Comparison of ENCODE assay signal across 10 mouse cellular contexts in the genomic region with DNA sequence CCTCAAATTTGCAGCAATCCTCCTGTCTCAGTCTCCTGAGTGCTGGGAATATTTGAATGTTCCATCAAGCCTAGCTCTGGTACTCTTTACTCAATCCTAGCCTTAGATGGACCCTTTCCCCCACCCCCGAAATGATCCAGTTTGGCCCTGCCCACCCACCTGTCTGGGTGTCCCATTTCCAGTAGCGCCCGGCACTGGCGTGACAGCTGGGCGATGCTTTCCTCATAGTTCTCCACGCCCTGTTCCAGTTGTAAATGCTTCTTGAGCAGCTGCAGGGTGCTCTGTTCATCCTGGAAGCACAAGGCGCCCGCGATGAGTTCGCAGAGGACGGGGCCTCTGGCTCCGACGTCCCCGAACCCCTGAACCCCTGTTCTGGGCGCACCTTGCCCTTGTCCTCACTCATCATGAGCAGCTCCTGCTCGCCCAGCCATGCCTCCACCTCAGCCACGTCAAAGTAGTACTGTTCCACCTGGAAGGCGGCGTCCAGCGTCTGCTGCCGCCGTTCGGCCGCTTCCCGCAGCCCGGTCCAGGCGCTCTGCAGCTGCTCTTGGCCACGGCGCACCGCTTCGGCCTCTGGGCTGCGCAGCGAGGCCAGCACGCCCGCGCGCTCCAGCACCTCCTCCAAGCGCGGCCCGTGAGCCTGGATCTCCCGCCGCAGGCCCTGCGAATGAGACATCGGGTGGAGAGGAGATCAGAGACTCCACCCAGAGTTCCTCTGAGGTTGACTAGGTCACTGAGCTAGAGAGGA. TPM values are rescaled to one million over a fixed set of nuclear protein-coding genes. Genes with fewer than 3 reads are reported as not detected.
DNase-seq lines count a peak whose midpoint lies in the region; ATAC-seq and TF ChIP-seq lines count a peak whose summit lies in the region.
"Had no signal": no experiment of that assay in that cellular context is flagged by ENCODE, and none has a peak within 500 bp of the region (broad histone marks: within the 10 kb centered on the region; RNA-seq: fewer than 3 reads in every experiment).

No protein-coding gene starts in this region.

- H3K4me3 ChIP-seq in forebrain, embryonic 10.5 days = peak overlapping the region; percentile 34
- H3K4me3 ChIP-seq in forebrain, embryonic 16.5 days (replicated peaks; ENCODE audit: low read length) = no peak overlapping the region
- H3K4me3 ChIP-seq in liver, embryonic 11.5 days (ENCODE audit: low read depth, low read length) = no peak overlapping the region
- H3K4me3 ChIP-seq in liver, postnatal 0 days (ENCODE audit: low read depth, low read length) = no peak overlapping the region
- 0 out of 2 replicates have a peak overlapping the region, but pooled peaks have one; percentile 7 for H3K4me3 ChIP-seq in heart, postnatal 0 days (ENCODE audit: low read depth, low read length)

- no peak for DNase-seq in forebrain, embryonic 10.5 days (ENCODE audit: extremely low spot score, low spot score)
- no peak for DNase-seq in liver, embryonic 11.5 days (ENCODE audit: low spot score)
- no peak for DNase-seq in liver, postnatal 0 days
- DNase-seq in heart, postnatal 0 days (ENCODE audit: low spot score) = no peak
- peak; percentile 35 for DNase-seq in retina, embryonic 14.5 days (ENCODE audit: low spot score)
- no peak for DNase-seq in left cerebral cortex, adult 8-10 months (ENCODE audit: low spot score in 2 of 2)
- DNase-seq in thymus, postnatal 4 days = no peak
- DNase-seq: kidney, adult 2 months; right cerebral cortex, adult 18-20 months had no signal

- H3K36me3 ChIP-seq in forebrain, embryonic 10.5 days (replicated peaks) = no peaks in the 10 kb centered on the region
- H3K36me3 ChIP-seq in forebrain, embryonic 16.5 days (ENCODE audit: control insufficient read depth, insufficient read depth) = peaks cover 6% of the 10 kb centered on the region; the same call in 1 of the 2 replicates
- H3K36me3 ChIP-seq in liver, embryonic 11.5 days (ENCODE audit: control insufficient read depth, insufficient read depth, low read length) = no peaks in the 10 kb centered on the region
- H3K36me3 ChIP-seq in liver, postnatal 0 days (replicated peaks; ENCODE audit: insufficient read depth, low read length) = no peaks in the 10 kb centered on the region
- H3K36me3 ChIP-seq in heart, postnatal 0 days (replicated peaks; ENCODE audit: control insufficient read depth, insufficient read depth, low read length) = no peaks in the 10 kb centered on the region

- H3K4me2 ChIP-seq in forebrain, embryonic 16.5 days (ENCODE audit: low read length) = no peak overlapping the region
- peak overlapping the region; percentile 1; the same call in 1 of the 2 replicates for H3K4me2 ChIP-seq in liver, embryonic 11.5 days
- no peak overlapping the region for H3K4me2 ChIP-seq in liver, postnatal 0 days (ENCODE audit: low read depth, low read length)
- H3K4me2 ChIP-seq in heart, postnatal 0 days (ENCODE audit: low read depth, low read length) = peak overlapping the region; percentile 22; the same call in 1 of the 2 replicates

- H3K27ac ChIP-seq in forebrain, embryonic 10.5 days = no peak overlapping the region
- no peak overlapping the region for H3K27ac ChIP-seq in forebrain, embryonic 16.5 days (ENCODE audit: low read length)
- no peak overlapping the region for H3K27ac ChIP-seq in liver, embryonic 11.5 days (ENCODE audit: low read depth, low read length)
- H3K27ac ChIP-seq in liver, postnatal 0 days (ENCODE audit: low read depth) = no peak overlapping the region
- H3K27ac ChIP-seq in heart, postnatal 0 days (ENCODE audit: low read depth) = no peak overlapping the region

- no peak for TF ChIP-seq CTCF in liver, postnatal 0 days (IDR thresholded peaks at IDR 0.05; ENCODE audit: low read depth)
- no peak for TF ChIP-seq CTCF in heart, postnatal 0 days (IDR thresholded peaks at IDR 0.05; ENCODE audit: low read depth)

- H3K9me3 ChIP-seq in forebrain, embryonic 10.5 days = peaks cover 14% of the 10 kb centered on the region
- peaks cover 10% of the 10 kb centered on the region; the same call in 1 of the 2 replicates for H3K9me3 ChIP-seq in forebrain, embryonic 16.5 days (ENCODE audit: control insufficient read depth, low read length)
- H3K9me3 ChIP-seq in liver, embryonic 11.5 days (ENCODE audit: control insufficient read depth, low read length) = peaks cover 5% of the 10 kb centered on the region; the same call in 1 of the 2 replicates
- no peaks in the 10 kb centered on the region for H3K9me3 ChIP-seq in liver, postnatal 0 days (ENCODE audit: low read length)
- H3K9me3 ChIP-seq in heart, postnatal 0 days (replicated peaks; ENCODE audit: control insufficient read depth, low read length) = 0 out of 2 replicates have a peak, but pooled peaks cover 9% of the 10 kb centered on the region

- 6% methylated on average over 44 of the region's 44 CpGs for WGBS in forebrain, embryonic 10.5 days
- WGBS in forebrain, embryonic 16.5 days = 8% methylated on average over 44 of the region's 44 CpGs
- WGBS in liver, embryonic 11.5 days = 7% methylated on average over 44 of the region's 44 CpGs
- WGBS in liver, postnatal 0 days (ENCODE audit: insufficient replicate concordance) = 7% methylated on average over 44 of the region's 44 CpGs
- WGBS in heart, postnatal 0 days = 5% methylated on average over 44 of the region's 44 CpGs

- no peak for TF ChIP-seq EP300 in liver, postnatal 0 days (IDR thresholded peaks at IDR 0.05; ENCODE audit: low read depth)
- TF ChIP-seq EP300 in heart, postnatal 0 days (IDR thresholded peaks at IDR 0.05; ENCODE audit: low read depth) = no peak

- H3K9ac ChIP-seq in forebrain, embryonic 16.5 days (replicated peaks; ENCODE audit: low read depth, low read length) = no peak overlapping the region
- H3K9ac ChIP-seq in liver, embryonic 11.5 days (ENCODE audit: low read depth, low read length) = no peak overlapping the region
- H3K9ac ChIP-seq in liver, postnatal 0 days (replicated peaks) = no peak overlapping the region
- no peak overlapping the region for H3K9ac ChIP-seq in heart, postnatal 0 days (replicated peaks; ENCODE audit: low read depth, low read length)

- no peak for ATAC-seq in forebrain, embryonic 16.5 days
- ATAC-seq in liver, embryonic 11.5 days (replicated peaks; ENCODE audit: low FRiP score) = no peak
- no peak for ATAC-seq in liver, postnatal 0 days
- no peak for ATAC-seq in heart, postnatal 0 days (ENCODE audit: insufficient read depth, low read depth)

- H3K27me3 ChIP-seq in forebrain, embryonic 10.5 days (ENCODE audit: poor library complexity, severe bottlenecking) = peaks cover 100% of the 10 kb centered on the region
- peaks cover 95% of the 10 kb centered on the region for H3K27me3 ChIP-seq in forebrain, embryonic 16.5 days (replicated peaks; ENCODE audit: control insufficient read depth, insufficient read depth, low read length)
- H3K27me3 ChIP-seq in liver, embryonic 11.5 days (replicated peaks; ENCODE audit: control insufficient read depth, insufficient read depth, low read length) = peaks cover 97% of the 10 kb centered on the region
- peaks cover 83% of the 10 kb centered on the region for H3K27me3 ChIP-seq in liver, postnatal 0 days (ENCODE audit: insufficient read depth, low read length)
- peaks cover 97% of the 10 kb centered on the region for H3K27me3 ChIP-seq in heart, postnatal 0 days (ENCODE audit: control insufficient read depth, insufficient read depth, low read length)

- peaks cover 22% of the 10 kb centered on the region for H3K4me1 ChIP-seq in forebrain, embryonic 10.5 days
- peaks cover 9% of the 10 kb centered on the region; the same call in 1 of the 2 replicates for H3K4me1 ChIP-seq in forebrain, embryonic 16.5 days (replicated peaks; ENCODE audit: control insufficient read depth, insufficient read depth, low read length)
- no peaks in the 10 kb centered on the region; the same call in 1 of the 2 replicates for H3K4me1 ChIP-seq in liver, embryonic 11.5 days (replicated peaks; ENCODE audit: control insufficient read depth, insufficient read depth, low read length)
- H3K4me1 ChIP-seq in liver, postnatal 0 days (ENCODE audit: insufficient read depth) = 0 out of 2 replicates have a peak, but pooled peaks cover 2% of the 10 kb centered on the region
- no peaks in the 10 kb centered on the region for H3K4me1 ChIP-seq in heart, postnatal 0 days (ENCODE audit: control insufficient read depth, insufficient read depth)

RNA-seq across cellular contexts. Expression of gene Gm20479, which starts 14.7 kb away (rescaled TPM):
- 1.4 TPM in 1 of 2 replicates, not detected in the other for polyA plus RNA-seq in forebrain, embryonic 10.5 days (2016; fragmentation: Nextera tagmentation; extraction: Ambion mirVana)
- not detected in 2 replicates for polyA plus RNA-seq in forebrain, embryonic 16.5 days (2015; fragmentation: Nextera tagmentation; extraction: Ambion mirVana)
- 0.43 and 1.2 TPM in 2 replicates for polyA plus RNA-seq in liver, embryonic 11.5 days (2014; fragmentation: Nextera tagmentation; extraction: Ambion mirVana)
- 1.1 TPM in 1 of 2 replicates, not detected in the other for polyA plus RNA-seq in liver, postnatal 0 days (2015; fragmentation: Nextera tagmentation; extraction: Ambion mirVana)
- total RNA-seq in heart, postnatal 0 days (2014; rRNA removed; ENCODE audit: low replicate concordance) = 2.0 TPM in 1 of 2 replicates, not detected in the other
- 0.46 TPM in 1 of 2 replicates, not detected in the other for polyA plus RNA-seq in heart, postnatal 0 days (2015; fragmentation: Nextera tagmentation; extraction: Ambion mirVana)
- total RNA-seq in left cerebral cortex, adult 8-10 months (2022) = not detected
- polyA plus RNA-seq: kidney, adult 2 months had no signal

RNA-seq across cellular contexts. Expression of gene Shkbp1, which starts 16.1 kb away (rescaled TPM):
- 62.4 and 67.7 TPM in 2 replicates for polyA plus RNA-seq in forebrain, embryonic 10.5 days (2016; fragmentation: Nextera tagmentation; extraction: Ambion mirVana)
- 88.1 and 95.5 TPM in 2 replicates for polyA plus RNA-seq in forebrain, embryonic 16.5 days (2015; fragmentation: Nextera tagmentation; extraction: Ambion mirVana)
- 46.8 and 49.6 TPM in 2 replicates for polyA plus RNA-seq in liver, embryonic 11.5 days (2014; fragmentation: Nextera tagmentation; extraction: Ambion mirVana)
- polyA plus RNA-seq in liver, postnatal 0 days (2015; fragmentation: Nextera tagmentation; extraction: Ambion mirVana) = 9.5 and 10.9 TPM in 2 replicates
- total RNA-seq in heart, postnatal 0 days (2014; rRNA removed; ENCODE audit: low replicate concordance) = 16.7 and 21.0 TPM in 2 replicates
- polyA plus RNA-seq in heart, postnatal 0 days (2015; fragmentation: Nextera tagmentation; extraction: Ambion mirVana) = 14.2 and 18.3 TPM in 2 replicates
- 10 to 100 TPM; 20.7 to 25.9 (median 23.1) TPM for total RNA-seq in left cerebral cortex, adult 8-10 months (2022)

RNA-seq across cellular contexts. Expression of gene Ltbp4, which starts 34.4 kb away (rescaled TPM):
- polyA plus RNA-seq in forebrain, embryonic 10.5 days (2016; fragmentation: Nextera tagmentation; extraction: Ambion mirVana) = 8.5 and 11.1 TPM in 2 replicates
- polyA plus RNA-seq in forebrain, embryonic 16.5 days (2015; fragmentation: Nextera tagmentation; extraction: Ambion mirVana) = 13.3 and 18.2 TPM in 2 replicates
- 7.1 and 10.2 TPM in 2 replicates for polyA plus RNA-seq in liver, embryonic 11.5 days (2014; fragmentation: Nextera tagmentation; extraction: Ambion mirVana)
- 7.2 and 9.2 TPM in 2 replicates for polyA plus RNA-seq in liver, postnatal 0 days (2015; fragmentation: Nextera tagmentation; extraction: Ambion mirVana)
- 150 TPM in 2 replicates for total RNA-seq in heart, postnatal 0 days (2014; rRNA removed; ENCODE audit: low replicate concordance)
- 56.9 and 61.7 TPM in 2 replicates for polyA plus RNA-seq in heart, postnatal 0 days (2015; fragmentation: Nextera tagmentation; extraction: Ambion mirVana)
- 10 to 100 TPM; 41.9 to 51.1 (median 44.6) TPM for total RNA-seq in left cerebral cortex, adult 8-10 months (2022)

Comparison
In these comparisons a context has a peak if more than half of its experiments do, and no peak if none do; other contexts are left out.
1. H3K4me3 ChIP-seq: peak in forebrain, embryonic 10.5 days (single experiment) and heart, postnatal 0 days (single experiment); none in forebrain, embryonic 16.5 days (single experiment), liver, embryonic 11.5 days (single experiment) and liver, postnatal 0 days (single experiment).
2. H3K4me2 ChIP-seq: peak in liver, embryonic 11.5 days (single experiment) and heart, postnatal 0 days (single experiment); none in forebrain, embryonic 16.5 days (single experiment) and liver, postnatal 0 days (single experiment).